Mouse (Mus musculus) left cerebral cortex, adult 2 months (tissue): ENCODE measurements at regions not wholly inside any gene's neighbourhood (a gene's known extent, or its start where the extent isn't known, plus 50 kb on each side); places are given as distances from the start of the nearest gene placed in this dataset.
A peak's percentile ranks its signal among the peaks of the same experiment; 100 is the strongest.

ENCODE experiments used
- DNase-seq, 2 experiments: peaks; one replicate each; pipeline ENCODE4 v3.0.0; 2021 to 2022; ENCODE audit warnings: low spot score in 2 of 2, mixed read lengths in 1 of 2; ENCODE audit errors: extremely low spot score in 1 of 2
- H3K27ac ChIP-seq: fragments of 200-600 bp; 2 replicates; pipeline ENCODE4 v1.8.1; 2022
- H3K4me3 ChIP-seq: fragments of 200-600 bp; 2 replicates; pipeline ENCODE4 v1.8.1; 2022
- CTCF ChIP-seq: fragments of 200-600 bp; IDR thresholded peaks from 2 replicates; pipeline ENCODE4 v1.8.1; 2022; ENCODE audit warnings: antibody characterized with exemption, mild to moderate bottlenecking, moderate library complexity
- intact Hi-C: fragments of 180-260 bp; cut with DNase I; formaldehyde crosslinking; loops from one replicate; pipeline ENCODE4 v1.15.1; 2025

GRCm38 (mm10) chr1:138386001-138386400 is 112.5 kb downstream of the Atp6v1g3 start:
- TF ChIP-seq CTCF = no peak
- Histone ChIP-seq H3K4me3 (no peak overlapping the region), H3K27ac (no peak overlapping the region)
- intact Hi-C loops = no loop called here
- DNase-seq = no peak

GRCm38 (mm10) chr1:138388634-138389033 is 115.1 kb downstream of the Atp6v1g3 start:
- DNase-seq = no peak
- no peak for TF ChIP-seq CTCF

GRCm38 (mm10) chr1:138389676-138390075 is 116.1 kb downstream of the Atp6v1g3 start:
- intact Hi-C loops = no loop called here
- DNase-seq = no peak
- no peak for TF ChIP-seq CTCF
- H3K27ac ChIP-seq = no peak overlapping the region
- H3K4me3 ChIP-seq = no peak overlapping the region

More at GRCm38 (mm10) chr1:138388634-138389033, 115.1 kb downstream of the Atp6v1g3 start:
- Histone ChIP-seq H3K4me3 (no peak overlapping the region), H3K27ac (no peak overlapping the region)
- intact Hi-C loops = no loop called here

- H3K4me3 ChIP-seq = no peak overlapping the region
- peak; percentile 47 for TF ChIP-seq CTCF
- H3K27ac ChIP-seq = no peak overlapping the region
- intact Hi-C loops = no loop called here
- no peak for DNase-seq
These were observed 145.1 kb downstream of the Atp6v1g3 start for GRCm38 (mm10) chr1:138418610-138419009.

- H3K27ac ChIP-seq = no peak overlapping the region
- TF ChIP-seq CTCF = no peak
- intact Hi-C loops = no loop called here
- H3K4me3 ChIP-seq = no peak overlapping the region
- no peak for DNase-seq
These were observed 153.9 kb downstream of the Atp6v1g3 start for GRCm38 (mm10) chr1:138427416-138427815.
